Mouse (Mus musculus) embryo, embryonic 11.5 days (tissue): ENCODE data around the gene Dtx1.

Experiments
- DNase-seq: peaks from one replicate; pipeline ENCODE4 v3.0.0-alpha.2; 2012; ENCODE audit warnings: low read depth, low spot score

The Dtx1 gene

DNA sequence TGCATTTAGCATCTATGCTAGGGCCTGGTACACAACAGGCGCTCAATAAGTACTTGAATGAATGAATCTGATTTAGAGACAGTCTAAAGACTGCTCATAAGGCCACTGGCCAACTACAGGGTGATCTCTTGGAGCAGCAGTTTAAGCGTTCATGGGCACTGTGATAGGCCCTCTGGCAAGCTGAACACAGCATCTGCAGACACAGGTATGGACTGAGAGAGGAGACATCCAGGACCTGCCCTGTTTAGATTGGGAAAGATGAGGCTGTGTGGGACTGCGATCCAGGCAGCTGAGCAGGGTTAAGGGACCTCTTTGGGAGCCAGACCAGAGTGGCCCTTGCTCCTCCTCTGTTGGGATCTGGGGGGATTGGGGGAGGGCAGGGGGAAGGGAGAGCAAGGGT, at the start of gene Dtx1:
Gene Dtx1 (minus strand): TSS at position 101 of the 400 bp plus-strand sequence.
- DNase-seq = no peak

DNA sequence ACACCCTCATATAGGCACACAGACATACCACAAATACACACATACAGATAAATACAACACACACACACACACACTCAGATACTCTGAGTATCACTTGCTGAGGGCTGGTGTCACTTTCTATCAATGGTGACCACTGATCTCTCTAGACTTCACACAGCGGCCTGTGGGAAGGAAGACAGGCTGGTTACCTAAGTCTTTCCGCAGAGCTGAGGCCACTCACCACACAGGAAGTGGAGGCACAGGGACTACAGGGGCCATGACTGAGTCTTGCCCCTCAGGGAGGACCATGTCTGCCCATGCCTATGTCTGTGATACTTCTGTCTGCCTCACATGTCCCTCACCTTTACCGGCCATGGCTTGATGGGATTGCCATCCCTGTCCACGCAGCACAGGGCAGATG, 42.5 kb upstream of the Dtx1 start:
- no peak for DNase-seq

DNA sequence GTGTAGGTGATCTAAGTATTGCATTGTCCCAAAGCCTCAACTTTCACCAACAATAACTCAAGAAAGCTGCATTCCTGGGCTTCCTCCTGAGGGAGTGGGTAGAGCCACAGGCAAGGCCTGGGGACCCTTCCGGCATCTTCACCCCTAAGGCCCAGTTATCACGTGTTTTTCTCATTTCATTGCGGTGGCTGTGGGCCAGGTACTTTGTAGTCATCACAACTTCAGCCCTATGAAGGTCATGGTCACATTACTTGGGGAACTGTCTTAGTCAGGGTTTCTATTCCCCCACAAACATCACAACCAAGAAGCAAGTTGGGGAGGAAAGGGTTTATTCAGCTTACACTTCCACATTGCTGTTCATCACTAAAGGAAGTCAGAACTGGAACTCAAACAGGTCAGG, 41.1 kb upstream of the Dtx1 start:
- DNase-seq = no peak

DNA sequence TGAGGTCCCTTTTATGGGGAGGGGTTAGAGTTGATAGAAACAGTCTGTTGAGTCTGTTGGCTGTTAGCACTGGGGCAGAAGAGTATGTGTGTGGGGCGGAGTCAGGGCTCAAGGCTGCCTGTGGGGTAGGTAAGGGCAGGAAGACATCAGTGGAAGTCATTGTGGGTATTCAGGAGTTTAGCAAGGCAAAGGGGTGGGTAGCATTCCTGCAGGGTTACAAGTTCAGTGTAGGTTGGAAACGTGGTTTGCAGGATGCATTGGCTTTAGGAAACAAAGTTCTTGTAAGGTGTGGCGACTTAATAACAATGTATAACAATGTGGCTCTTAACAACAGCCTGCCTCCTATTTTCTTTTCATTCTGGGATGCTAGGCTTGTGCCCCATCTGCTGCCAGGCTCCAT, 39.5 kb upstream of the Dtx1 start:
- DNase-seq = no peak

DNA sequence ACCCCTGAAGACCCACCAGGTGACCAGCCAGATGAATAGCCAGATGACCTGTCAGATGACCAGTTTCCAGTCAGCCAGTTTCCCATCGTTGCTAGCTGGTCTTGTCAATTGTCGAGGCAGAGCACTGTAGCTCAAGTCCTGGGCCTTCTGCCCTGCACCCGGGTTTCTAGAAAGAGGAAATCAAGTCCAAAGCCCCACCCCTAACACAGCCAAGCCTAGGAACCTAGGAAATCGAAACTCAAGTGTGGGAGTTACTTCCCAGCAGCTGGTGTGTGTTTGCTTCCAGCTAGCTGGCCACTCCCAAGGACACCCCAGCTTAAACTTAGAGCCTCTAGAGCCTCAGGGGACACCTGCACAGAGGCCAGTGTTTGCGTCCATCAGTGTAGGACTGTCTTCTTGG, 38.0 kb upstream of the Dtx1 start, which contains the start of gene Oas2:
Gene Oas2 (minus strand): TSS at position 166 of the 400 bp plus-strand sequence.
- DNase-seq = no peak

DNA sequence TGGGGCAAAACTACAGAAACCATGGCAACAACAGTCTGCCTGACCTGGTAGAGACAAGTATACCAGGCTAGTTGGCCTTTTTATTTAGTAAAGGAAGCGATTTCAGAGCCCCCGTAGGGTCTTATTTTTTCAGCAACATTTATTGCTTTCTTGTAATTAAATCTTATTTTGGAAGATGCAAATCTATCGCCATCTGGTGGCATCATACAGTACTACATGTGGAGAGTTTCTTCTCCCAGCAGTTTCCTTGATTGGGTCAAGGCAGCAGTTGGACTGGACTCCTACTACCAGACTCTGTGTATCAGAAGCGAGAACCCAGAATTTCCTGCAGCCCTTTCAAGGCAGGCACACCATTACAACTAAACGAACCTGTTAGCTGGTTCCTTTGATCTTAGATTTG, 34.7 kb upstream of the Dtx1 start:
- peak; percentile 46 for DNase-seq

DNA sequence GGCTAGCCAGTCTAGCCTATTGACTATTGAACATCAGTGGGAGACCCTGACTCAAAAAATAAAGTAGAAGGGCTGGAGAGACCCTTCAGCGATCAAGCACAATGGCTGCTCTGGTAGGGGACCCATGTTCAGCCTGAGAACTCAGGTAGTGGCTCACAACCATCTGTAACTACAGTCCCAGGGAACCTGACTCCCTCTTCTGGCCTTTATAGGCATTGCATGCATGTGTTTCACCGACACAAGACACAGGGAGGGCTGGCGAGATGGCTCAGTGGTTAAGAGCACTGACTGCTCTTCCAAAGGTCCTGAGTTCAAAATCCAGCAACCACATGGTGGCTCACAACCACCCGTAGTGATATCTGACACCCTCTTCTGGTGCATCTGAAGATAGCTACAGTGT, 30.4 kb upstream of the Dtx1 start:
- DNase-seq = peak; percentile 30

DNA sequence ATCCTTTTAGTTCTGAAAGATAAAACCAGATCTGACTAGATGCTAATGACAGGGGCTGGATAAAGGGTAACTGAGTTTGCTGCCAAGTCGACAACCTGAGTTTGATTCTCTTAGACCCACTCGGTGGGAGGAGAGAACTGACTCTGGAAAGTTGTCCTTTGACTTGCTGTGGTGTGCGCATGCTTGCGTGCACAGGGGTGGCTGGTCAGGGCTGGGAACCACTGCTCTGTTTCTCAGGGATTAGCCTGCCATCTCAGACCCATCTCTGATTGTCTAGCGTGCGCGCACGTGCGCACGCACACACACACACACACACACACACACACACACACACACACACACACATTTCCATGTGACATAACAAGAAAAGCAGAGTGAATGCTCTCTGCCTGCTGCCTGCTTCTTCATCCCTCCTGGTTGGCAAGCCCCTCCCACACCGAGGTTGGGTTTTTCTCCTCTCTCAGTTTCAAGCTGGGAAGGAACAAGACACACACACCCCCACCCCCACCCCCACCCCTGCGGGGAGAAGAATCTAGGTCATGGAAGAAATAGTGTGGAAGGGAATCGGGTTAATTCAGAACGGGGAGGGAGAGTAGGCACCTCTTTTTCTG, 22.8 kb upstream of the Dtx1 start:
- DNase-seq = no peak

DNA sequence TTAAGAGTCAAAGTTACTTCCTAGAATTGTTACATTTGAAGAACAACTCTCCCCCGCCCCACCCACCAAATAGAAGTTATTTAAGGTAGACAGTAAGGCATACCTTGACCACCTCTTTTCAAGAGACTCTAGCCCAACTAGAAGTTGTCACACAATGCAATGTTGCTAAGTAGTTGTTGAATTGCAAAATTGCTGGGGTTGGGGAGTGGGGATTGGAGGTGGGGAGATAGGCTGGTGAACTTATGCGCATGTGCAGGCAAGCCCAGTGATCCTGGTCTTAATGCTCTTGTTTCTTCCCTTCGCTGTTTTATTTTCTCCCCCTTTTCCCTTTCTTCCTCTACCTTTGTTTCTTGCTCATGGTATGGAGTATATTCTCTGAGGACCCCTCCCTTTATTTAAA, 22.0 kb upstream of the Dtx1 start:
- no peak for DNase-seq

DNA sequence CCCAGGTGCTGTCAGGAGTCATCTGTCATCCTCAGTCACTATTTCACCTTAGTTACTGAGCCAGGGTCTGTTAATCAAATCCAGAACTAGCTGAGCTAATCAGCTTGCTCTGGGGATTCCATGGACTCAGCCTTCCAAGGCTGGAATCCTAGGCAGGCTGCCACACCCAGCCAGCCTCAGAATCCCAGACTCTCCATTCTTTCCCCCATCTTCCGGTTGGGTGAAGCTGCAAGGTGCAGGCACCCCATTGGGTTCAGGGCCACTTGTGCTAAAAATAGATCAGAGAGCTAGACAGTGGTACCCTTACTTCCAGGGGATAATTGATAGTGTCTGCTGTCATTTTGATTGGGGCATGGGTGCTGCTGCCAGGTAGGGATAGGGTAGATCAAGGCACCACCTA, 21.0 kb upstream of the Dtx1 start:
- DNase-seq = no peak

DNA sequence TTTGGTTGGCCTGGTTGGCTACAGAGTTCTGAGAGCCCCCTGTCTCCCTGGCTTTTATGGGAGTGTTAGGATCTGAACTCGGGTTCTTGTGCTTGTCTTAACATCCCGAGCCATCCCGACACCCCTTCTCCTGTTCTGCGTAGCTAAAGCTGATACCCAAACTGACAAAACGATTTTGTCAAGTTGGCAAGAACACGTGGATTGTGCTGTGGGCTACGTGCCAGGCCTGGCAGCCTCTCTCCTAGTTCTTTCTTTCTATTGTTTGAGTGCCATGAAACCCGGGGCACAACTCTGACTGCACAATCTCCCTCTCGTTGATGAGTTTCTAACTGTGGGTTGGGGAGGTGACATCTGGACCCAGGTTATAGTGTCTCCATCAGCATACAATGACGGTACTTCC, 17.6 kb upstream of the Dtx1 start:
- DNase-seq = no peak

DNA sequence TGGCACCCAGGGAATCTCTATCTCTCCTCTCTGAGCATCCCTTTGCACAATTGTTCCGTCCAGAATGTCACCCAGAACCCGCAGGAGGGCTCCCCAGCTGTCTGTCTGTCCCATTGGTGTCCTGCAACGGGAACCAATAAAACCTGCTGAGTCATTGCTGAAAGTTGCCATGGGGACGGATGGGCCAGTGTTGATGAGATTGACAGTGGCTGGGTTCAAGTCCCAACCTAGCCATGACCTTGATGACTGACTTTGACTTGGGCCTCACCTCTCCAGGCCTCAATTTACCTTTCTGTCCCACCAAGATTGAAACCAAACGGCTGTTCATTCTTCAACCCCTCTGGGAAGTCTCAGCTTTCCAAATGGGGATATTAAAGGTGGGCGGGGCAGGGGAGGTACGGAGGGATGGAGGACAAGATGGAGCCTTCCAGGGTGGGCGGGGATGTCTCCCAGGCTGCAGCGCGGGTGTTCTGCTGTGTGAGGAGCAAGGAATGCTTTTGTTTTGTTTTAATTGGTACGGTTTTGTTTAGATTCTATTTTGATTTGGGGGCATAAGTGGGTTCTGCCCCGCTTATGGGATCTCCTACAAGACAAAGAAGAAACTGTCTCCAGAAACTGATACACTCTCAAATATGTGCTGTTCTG, 14.2 kb upstream of the Dtx1 start:
- no peak for DNase-seq

DNA sequence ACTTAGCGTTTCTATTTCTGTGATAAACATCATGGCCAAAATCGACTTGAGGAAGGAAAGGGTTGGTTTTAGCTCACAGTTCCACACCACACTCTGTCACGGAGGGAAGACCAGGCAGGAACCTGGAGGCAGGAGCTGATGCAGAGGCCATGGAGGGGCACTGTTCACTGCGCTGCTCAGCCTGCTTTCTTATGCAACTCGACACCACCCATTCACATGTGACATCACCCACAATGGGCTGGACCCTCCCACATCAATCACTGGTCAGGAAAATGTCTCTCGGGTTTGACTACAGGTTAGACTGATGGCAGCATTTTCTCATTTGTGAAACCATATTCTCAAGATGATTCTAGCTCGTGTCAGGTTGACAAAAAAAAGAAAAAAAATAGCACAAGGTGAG, 9.3 kb upstream of the Dtx1 start:
- no peak for DNase-seq

DNA sequence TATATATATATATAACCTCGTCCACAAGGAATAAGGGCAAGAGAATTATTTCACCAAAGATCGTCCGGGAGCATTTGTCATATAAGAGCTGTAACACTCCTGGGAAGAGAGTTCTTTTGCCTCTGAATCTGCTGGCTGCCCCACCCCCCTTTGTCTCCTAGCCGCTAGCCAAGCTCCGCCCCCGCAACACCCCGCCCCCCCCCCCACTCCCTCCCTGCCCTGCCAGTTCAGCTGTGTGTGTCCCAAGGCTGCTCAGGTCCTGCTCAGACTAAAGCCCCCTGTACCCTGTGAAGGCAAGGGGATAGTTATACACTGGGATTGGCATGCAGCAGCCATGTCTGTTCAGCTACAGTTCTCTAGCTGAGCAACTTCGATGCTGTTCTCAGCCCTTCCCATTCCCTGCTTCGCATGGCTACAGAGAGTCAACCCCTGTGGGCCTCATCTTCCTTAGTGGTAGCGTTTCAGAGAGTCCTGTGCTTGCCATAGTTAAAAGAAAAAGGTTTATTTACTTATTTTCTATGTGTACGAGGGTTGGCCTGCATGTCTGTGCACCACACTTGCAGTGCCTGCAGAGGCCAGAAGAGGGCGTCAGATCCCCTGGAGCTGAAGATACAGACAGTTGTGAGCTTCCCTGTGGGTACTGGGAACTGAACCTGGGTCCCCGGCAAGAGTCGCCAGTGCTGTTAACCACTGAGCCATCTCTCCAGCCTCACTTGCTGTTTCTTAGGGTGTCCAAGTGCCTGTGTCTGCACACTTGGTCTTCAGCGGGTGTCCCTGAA, 7.1 kb upstream of the Dtx1 start:
- DNase-seq = no peak

DNA sequence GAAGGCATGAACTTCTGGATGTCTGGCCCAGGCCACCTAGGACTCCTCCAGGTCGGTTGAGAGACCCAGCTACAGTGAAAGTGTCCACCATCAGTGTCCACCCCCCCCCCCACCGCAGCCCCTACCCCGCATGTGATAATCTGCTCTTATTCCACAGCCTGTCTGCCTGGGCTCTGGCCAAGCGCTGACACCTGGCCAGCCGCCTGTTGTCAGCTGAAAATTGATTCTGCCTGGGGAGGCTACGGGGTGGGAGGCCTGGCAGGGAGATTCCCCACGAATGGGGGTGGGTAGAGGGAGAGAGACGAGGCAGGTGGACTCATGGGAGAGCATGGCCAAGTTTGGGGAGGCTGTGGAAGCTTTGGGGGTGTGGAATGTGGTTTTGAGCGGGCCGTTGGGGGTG, 5.4 kb upstream of the Dtx1 start:
- DNase-seq = no peak

DNA sequence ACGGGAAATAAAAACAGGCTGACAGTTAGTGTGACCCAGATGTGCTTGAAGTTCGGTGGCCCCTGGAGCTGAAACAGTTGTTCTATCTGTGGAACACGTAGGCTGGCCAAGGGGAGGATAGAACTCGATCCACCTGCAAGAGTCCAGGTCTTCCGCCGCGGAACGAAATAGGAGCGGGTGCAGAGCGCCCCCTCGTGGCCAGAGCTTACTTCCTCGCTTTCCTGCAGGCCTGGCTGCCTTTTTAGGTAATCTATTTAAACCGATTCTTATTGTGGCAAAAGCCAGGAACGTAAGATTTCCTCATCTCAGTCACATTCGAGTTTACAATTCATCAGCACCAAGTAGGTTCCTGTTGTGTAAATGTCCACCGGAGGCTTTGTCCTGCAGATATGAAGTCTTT, 2.6 kb upstream of the Dtx1 start:
- DNase-seq = peak; percentile 54

DNA sequence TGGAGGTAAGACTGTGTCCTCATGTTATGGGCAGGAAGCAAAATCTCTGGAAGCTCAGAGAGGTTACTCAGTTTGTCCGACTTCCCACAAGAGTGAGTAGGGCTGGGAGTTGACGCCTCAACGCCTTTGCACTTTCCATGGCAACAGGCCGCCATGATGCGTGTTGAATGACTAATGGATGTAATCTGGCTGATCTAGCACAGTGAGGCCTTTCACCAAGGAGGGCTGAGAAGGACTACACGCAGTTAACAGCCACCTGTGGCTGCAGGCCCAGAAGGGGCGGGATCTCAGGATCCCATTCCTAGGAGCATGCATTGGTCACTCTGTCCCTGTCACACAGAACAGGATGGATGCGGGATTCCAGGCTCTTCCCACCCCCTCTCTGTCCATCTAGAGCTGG, 994 bp upstream of the Dtx1 start:
- no peak for DNase-seq

DNA sequence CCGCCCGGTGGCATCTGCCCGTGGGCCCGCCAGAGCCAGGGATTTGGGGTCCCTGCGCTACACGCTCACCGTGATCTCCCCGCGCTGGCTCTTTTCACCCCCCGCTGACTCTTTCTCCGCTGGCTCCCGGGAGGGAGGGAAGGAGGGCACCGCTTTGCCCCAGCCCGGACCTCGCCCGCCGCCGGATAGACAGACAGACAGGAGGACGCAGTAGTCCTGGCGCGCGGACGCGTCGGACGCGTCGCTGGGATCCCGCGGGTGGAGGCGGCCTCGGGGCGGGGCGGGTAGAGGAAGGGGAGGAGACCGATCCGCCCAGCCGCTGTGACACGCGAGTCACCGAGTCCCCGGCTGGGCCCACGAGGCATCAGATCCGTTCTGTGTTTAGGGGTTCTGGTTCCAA, 311 bp downstream of the Dtx1 start:
- DNase-seq = no peak

DNA sequence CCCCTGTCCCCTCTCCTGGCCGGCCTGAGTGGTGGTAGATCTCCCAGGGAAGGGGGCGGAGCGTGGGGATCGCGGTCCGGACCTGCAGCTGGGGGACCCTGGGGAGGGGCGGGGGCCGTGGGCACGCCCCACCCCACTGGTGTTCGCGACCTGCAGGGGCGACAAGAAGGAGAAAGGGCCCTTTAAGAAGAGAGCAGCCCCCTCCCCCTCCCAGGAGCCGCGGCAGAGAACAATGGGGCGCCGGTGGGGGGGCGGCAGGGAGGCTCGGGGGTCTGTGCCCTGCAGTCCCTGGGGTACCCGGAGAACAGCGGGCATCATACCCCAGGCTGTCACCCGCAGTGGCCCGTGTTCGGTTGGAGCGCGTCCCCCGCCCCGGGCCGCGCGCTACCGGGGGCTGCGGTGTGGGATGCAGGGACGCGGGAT, 890 bp downstream of the Dtx1 start:
- no peak for DNase-seq

DNA sequence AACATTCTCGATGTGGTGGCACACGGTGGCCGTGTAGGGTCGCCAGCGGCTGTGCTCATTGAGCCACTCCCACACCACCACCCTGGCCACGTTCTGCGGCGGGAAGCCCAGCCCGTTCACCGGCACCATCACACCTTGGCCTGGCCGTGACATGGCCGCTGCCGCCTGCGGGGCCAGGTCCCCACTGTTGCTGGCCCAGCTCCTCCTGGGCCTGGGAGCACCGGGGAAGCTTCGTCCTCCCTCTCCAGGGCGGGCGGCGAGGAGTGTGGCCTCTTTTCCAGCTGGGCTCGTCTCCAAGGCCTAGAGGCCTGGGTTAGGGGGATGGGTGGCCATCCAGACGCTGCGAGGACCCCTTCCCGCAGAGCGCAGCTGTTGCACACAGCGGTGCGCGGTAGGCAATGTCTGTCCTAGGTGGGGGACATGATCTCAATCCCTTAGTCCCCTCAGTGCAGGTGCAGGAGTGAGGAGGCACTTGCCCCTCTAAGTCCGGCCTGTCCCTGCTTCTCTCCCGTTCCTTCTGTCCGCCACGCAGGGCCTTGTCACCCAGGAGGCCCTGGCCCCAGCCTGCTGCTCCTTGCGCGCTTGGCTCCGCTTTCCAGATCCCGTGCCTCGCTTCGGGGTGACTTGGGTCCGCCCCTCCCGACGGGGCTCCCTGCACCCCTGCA, 1.4 kb downstream of the Dtx1 start:
- DNase-seq = no peak

DNA sequence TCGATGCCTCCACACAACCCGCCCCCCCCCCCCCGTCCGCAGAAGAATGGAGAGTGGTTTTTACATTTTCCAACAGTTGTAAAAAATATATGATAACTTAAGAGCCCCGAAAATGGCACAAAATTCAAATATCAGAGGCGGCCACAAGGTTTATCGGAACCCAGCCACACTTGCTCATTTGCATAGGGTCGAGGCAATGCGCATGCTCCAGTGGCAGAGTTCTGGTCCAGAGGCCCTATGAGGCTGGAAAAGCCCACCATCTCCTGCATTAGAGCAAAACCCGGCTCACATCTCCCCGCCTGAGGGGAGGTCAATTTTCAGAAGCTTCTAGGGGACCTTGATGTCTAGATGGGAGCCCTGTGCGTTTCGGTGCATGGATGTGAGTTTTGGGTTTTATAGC, 4.8 kb downstream of the Dtx1 start:
- no peak for DNase-seq

DNA sequence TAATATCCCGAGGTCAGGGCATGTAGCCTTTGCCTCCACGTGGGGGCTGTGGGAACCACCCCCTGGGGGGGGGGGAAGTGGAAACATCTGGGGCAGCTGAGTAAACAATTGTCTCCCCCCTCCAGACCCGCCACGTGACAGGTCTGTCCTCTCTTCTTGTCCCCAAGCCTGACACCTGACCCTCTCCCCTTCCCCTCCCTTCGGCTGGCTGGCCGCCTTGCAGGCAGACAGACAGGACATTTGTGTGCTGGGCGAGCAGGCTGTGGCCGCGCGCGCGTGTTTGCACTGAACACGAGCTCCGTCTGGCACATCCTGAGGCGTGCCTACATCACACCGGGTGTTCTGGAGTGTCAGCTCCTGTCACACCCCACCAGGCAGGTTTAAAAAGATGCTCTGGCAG, 5.2 kb downstream of the Dtx1 start:
- no peak for DNase-seq

DNA sequence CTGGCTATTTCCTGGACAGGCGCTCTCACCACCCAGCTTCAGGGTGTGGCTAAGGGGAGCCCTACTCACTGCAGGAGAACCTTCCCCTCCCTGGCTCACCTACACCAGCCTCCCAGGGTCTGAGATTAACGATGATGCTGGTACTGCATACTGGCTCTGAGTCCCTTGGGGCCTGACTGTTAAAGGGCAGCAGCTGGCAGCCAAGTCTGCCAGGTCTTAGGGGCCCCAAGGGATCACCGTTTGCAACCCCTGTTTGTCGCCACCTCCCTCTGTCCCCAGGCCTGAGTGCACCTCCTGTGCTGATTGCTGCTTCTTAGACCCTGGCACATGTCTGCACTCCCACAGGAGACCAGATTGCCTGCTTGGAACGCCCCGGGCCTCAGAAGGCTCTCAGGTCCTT, 7.3 kb downstream of the Dtx1 start:
- no peak for DNase-seq
